Mouse (Mus musculus) frontal cortex, postnatal 10 days (tissue): Measurements from ENCODE around the gene Cacng4.

ENCODE experiments used
- DNase-seq, 2 experiments: peaks; one replicate each; pipeline ENCODE4 v3.0.0; 2022; ENCODE audit warnings: low spot score in 2 of 2, mixed read lengths in 1 of 2

Cacng4 gene

GRCm38 (mm10) chr11:107794547-107795269, at the start of gene Cacng4:
Cacng4 (minus strand) TSS chr11:107794557.
- peak in 1 of 2 experiments; percentile 55 for DNase-seq

- DNase-seq, result no peak
Measured at GRCm38 (mm10) chr11:107833351-107834040, 39.1 kb upstream of the Cacng4 start.

GRCm38 (mm10) chr11:107817196-107817595, 22.8 kb upstream of the Cacng4 start:
- no peak for DNase-seq

- DNase-seq, result no peak
Measured at GRCm38 (mm10) chr11:107812941-107813648, 18.7 kb upstream of the Cacng4 start.

- DNase-seq, result no peak
Measured at GRCm38 (mm10) chr11:107812429-107812828, 18.1 kb upstream of the Cacng4 start.

GRCm38 (mm10) chr11:107808508-107808907, 14.2 kb upstream of the Cacng4 start:
- no peak for DNase-seq

GRCm38 (mm10) chr11:107806058-107806457, 11.7 kb upstream of the Cacng4 start:
- no peak for DNase-seq

- no peak for DNase-seq
Measured at GRCm38 (mm10) chr11:107801946-107802345, 7.6 kb upstream of the Cacng4 start.

GRCm38 (mm10) chr11:107799331-107799730, 5.0 kb upstream of the Cacng4 start:
- no peak for DNase-seq

- no peak for DNase-seq
Measured at GRCm38 (mm10) chr11:107796346-107796745, 2.0 kb upstream of the Cacng4 start.

- DNase-seq, result no peak
Measured at GRCm38 (mm10) chr11:107795384-107796035, 1.2 kb upstream of the Cacng4 start.

GRCm38 (mm10) chr11:107794103-107794493, 259 bp downstream of the Cacng4 start:
- peak; percentile 53 to 58 for DNase-seq

- DNase-seq, result peak; percentile 72 to 74
Measured at GRCm38 (mm10) chr11:107793200-107794102, 906 bp downstream of the Cacng4 start.

GRCm38 (mm10) chr11:107792136-107792535, 2.2 kb downstream of the Cacng4 start:
- DNase-seq, result peak in 1 of 2 experiments; percentile 33

- DNase-seq, result no peak
Measured at GRCm38 (mm10) chr11:107785761-107786160, 8.6 kb downstream of the Cacng4 start.

- no peak for DNase-seq
Measured at GRCm38 (mm10) chr11:107785288-107785687, 9.1 kb downstream of the Cacng4 start.

GRCm38 (mm10) chr11:107783861-107784754, 10.2 kb downstream of the Cacng4 start:
- no peak for DNase-seq

- DNase-seq, result no peak
Measured at GRCm38 (mm10) chr11:107782591-107782990, 11.8 kb downstream of the Cacng4 start.

- DNase-seq, result no peak
Measured at GRCm38 (mm10) chr11:107778859-107779258, 15.5 kb downstream of the Cacng4 start.

GRCm38 (mm10) chr11:107777487-107777886, 16.9 kb downstream of the Cacng4 start:
- DNase-seq, result no peak
